Mouse (Mus musculus): ENCODE results near the gene Map4k5. TPM values are rescaled to one million over a fixed set of nuclear protein-coding genes. Genes with fewer than 3 reads are reported as not detected.

Map4k5 gene
- polyA plus RNA-seq, 1 experiment from 2014 or later = 20.7 TPM

DNA sequence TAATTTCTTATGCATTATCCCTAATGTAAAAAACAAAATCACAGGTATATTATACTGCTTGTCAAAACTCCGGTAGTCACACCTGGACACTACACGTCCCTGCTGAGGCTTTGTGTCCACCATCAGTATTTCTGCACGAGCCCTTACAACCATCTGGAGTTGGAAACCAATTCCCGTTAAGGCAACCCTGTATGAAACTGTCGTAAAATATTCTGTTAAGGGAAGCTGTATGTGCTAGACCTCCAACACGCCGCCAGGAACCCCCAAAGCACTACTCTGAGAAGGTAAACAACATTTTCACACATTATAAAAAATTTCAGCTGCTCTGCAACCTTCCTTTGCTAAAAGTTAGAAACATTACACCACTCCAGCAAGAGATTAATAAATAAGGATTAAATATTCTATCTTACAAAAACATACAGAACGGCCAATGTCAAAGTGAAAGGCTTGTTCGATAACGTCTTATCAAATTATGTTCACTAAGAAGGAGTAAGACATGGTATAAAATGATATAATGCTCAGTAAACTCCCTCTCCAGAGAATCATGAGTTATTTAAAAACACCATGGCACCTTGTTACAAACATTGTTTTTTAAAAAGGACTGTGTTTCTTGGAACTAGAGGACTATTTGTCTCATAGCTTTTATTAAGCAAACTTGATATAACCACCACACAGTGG, 88.5 kb downstream of the Map4k5 start:
- Histone ChIP-seq H3K4me1 (replicated peaks) (peaks cover 4% of the 10 kb centered on the region), H3K9ac (no peak overlapping the region), H3K27me3 (no peaks in the 10 kb centered on the region), H3K27ac (peak overlapping the region; percentile 45; the same call in 1 of the 2 replicates), H3K4me3 (replicated peaks) (no peak overlapping the region), H3K36me3 (peaks cover 69% of the 10 kb centered on the region), H3K4me2 (no peak overlapping the region), H3K9me3 (replicated peaks) (no peaks in the 10 kb centered on the region)
- WGBS (ENCODE audit: insufficient replicate concordance) = 88% methylated on average over 10 of the region's 10 CpGs
- DNase-seq (no peak), ATAC-seq (ENCODE audit: low read depth) (no peak)

DNA sequence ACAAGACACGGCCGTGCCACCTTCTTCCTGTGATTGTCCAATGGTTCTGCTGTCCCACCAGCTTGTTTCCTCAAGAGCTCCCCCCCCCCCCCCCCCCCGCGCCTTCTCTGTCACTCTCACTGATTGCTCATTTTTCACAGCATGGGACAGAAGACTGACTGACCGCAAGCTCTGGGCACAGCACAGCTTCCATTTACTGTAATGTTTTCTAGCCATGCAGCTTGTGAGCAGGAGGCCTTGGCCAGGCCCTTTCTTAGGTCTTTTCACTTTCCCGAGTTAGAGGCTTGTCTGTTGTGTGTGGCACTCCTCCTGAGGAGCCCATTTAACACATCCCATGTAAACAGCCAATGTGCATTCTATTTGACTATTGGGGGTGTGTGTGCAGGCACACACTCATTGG, 89.8 kb downstream of the Map4k5 start:
- Histone ChIP-seq H3K36me3 (peaks cover 57% of the 10 kb centered on the region), H3K27ac (no peak overlapping the region; the same call in 1 of the 2 replicates), H3K4me1 (replicated peaks) (peaks cover 12% of the 10 kb centered on the region), H3K4me3 (replicated peaks) (no peak overlapping the region), H3K27me3 (no peaks in the 10 kb centered on the region), H3K4me2 (no peak overlapping the region), H3K9ac (no peak overlapping the region), H3K9me3 (replicated peaks) (no peaks in the 10 kb centered on the region)
- ATAC-seq (ENCODE audit: low read depth) (no peak), DNase-seq (no peak)
- 73% methylated on average over 6 of the region's 6 CpGs for WGBS (ENCODE audit: insufficient replicate concordance)

DNA sequence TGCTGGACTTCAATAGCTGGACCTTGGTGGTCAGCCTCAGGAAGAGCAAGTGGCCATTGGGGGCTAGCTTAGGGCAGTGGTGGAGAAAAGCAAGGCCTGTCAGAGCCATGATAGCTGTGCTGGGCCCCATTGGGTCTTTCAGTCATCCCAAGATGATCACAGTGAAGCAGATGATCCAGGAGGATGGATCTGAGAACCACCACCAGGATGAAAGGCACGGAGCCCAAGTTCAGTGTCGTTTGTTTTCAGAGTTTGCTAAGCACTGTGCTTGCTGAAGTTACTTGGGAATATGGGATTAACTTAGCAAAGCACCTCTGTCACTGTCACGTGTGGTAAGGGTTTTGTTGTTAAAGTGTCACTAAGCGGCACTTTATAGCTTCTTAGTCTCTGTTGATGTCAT, 92.4 kb downstream of the Map4k5 start:
- DNase-seq (no peak), ATAC-seq (ENCODE audit: low read depth) (no peak)

DNA sequence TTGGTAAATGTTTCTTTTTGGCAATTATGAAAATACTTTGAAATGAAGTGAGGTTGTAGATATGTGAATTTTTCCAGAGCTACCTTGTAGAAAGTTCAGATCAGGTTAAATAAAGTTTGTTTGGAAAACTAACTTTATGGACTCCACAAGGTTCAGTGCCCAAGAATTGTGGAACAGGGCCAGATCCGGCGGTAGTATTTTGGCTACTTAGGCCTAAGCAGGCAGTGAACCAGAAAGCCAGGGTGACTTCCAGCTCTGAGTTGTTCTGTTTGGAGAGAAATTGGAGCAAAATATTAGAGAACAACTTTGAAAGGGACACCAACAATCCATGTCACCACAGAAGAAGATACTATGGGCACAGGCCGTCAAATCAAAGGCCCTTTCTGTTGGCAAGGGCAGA, 96.7 kb downstream of the Map4k5 start:
- H3K9me3 ChIP-seq (replicated peaks) = no peaks in the 10 kb centered on the region
- peaks cover 21% of the 10 kb centered on the region for H3K4me1 ChIP-seq (replicated peaks)
- DNase-seq (no peak), ATAC-seq (ENCODE audit: low read depth) (no peak)
- H3K9ac ChIP-seq = no peak overlapping the region
- no peak overlapping the region for H3K4me3 ChIP-seq (replicated peaks)
- 92% methylated on average over 3 of the region's 3 CpGs for WGBS (ENCODE audit: insufficient replicate concordance)
- no peak overlapping the region for H3K27ac ChIP-seq
- no peaks in the 10 kb centered on the region for H3K36me3 ChIP-seq
- peaks cover 21% of the 10 kb centered on the region for H3K27me3 ChIP-seq
- H3K4me2 ChIP-seq = no peak overlapping the region

More for the DNA sequence above, 92.4 kb downstream of the Map4k5 start:
- Histone ChIP-seq H3K4me1 (replicated peaks) (peaks cover 19% of the 10 kb centered on the region), H3K4me3 (replicated peaks) (no peak overlapping the region), H3K9ac (no peak overlapping the region), H3K9me3 (replicated peaks) (no peaks in the 10 kb centered on the region), H3K27ac (no peak overlapping the region), H3K36me3 (peaks cover 32% of the 10 kb centered on the region), H3K27me3 (no peaks in the 10 kb centered on the region), H3K4me2 (no peak overlapping the region)
- WGBS (ENCODE audit: insufficient replicate concordance) = 79% methylated on average over 4 of the region's 4 CpGs

DNA sequence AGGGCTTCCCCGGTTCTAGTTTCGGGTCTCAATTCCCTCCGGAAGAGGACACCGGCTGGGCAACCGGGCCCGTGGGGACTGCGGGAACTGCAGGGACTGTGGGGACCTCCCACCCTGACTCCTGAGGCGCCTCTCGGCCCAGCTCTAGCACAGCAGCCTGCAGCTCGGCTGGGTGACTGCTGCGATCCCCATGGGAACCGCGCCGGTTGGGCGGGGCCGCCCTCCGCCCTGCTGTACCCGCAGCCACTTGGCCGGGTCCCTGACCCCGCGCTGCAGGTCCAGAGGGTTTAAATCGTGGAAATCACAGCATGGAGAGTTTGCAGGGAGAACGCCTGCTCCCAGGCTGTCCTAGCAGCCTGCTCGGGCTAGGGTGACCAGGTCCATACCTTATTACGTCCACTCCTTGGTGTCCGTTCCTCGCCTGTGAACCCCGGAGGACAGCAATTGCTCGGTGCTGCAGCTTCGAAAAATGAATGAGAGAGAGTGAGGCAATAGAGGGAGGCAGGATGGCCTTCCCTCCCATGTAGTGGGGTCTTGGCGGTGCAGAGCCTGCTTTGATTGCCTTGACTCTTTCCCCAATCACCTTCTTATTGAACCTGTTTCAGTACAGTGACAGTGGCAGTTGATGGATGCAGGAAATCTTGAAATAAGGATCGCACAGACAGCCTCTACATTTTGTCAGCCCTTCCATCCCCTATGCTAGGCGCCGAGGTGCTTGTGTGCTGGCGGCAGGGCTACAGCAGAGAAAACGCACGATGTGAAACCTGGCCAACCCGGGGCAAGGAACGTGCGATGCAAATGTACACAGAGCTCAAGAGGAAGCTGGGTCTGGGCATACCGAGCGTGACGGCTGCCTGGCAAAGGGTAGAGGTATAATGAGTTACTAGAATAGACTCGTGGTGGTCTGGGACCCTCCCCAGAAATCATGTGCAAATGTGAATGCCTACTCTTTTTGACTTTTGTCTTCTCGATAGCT, 102.2 kb downstream of the Map4k5 start, which contains the start of gene Cdkl1:
Cdkl1 (minus strand) TSS at position 738 of the 976 bp plus-strand sequence.
- peaks cover 53% of the 10 kb centered on the region for H3K4me1 ChIP-seq (replicated peaks)
- peak; percentile 99 for ATAC-seq (ENCODE audit: low read depth)
- H3K27ac ChIP-seq = peak within 1 kb of the TSS; percentile 60

DNA sequence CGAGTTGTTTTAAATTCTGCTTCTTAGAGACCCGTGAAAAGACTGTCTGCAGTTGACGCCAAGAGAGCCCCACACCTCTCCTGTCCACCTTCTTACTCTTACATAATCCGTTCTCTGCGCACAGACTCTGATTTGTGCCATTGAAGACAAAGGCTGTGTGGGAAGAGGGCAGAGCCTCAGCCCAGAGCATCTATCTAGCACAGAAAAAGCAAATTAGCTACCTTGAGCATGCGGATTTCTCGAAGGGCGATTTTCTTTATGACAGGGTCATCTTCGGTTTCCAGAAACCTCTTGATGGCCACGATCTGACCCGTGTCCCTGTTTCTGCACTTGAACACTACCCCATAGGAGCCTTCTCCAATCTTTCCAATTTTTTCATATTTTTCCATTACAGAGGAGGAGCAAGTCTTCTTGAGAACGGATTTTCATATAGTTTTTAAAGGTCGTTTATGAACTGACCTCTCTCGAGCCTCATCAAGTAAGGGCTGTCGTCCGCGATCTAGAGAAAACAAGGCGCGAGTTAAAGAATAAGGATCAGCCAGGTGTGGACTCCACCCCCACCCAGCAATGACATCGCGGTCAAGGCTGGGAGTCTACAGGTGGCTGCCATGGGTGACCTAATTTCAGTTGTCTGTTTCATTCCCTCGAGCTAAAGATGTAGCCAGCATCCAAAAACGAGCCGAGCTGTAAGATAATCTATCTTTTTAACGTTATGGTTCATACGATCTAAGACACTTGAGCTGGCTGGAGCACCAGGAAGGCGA, 103.1 kb downstream of the Map4k5 start:
- Histone ChIP-seq H3K36me3 (no peaks in the 10 kb centered on the region), H3K4me2 (peak overlapping the region; percentile 96), H3K9ac (peak overlapping the region; percentile 77), H3K27me3 (peaks cover 59% of the 10 kb centered on the region), H3K9me3 (replicated peaks) (no peaks in the 10 kb centered on the region), H3K27ac (peak overlapping the region; percentile 60; the same call in 1 of the 2 replicates), H3K4me1 (replicated peaks) (peaks cover 60% of the 10 kb centered on the region), H3K4me3 (replicated peaks) (peak overlapping the region; percentile 66)
- no peak for DNase-seq
- WGBS (ENCODE audit: insufficient replicate concordance) = 34% methylated on average over 27 of the region's 27 CpGs
- peak; percentile 47 for ATAC-seq (ENCODE audit: low read depth)

More for the DNA sequence above, 102.2 kb downstream of the Map4k5 start, which contains the start of gene Cdkl1:
- H3K36me3 ChIP-seq = no peaks in the 10 kb centered on the region
- DNase-seq = peak; percentile 71
- peak within 1 kb of the TSS; percentile 66 for H3K4me3 ChIP-seq (replicated peaks)
- peaks cover 59% of the 10 kb centered on the region for H3K27me3 ChIP-seq
- 2% methylated on average over 45 of the region's 45 CpGs for WGBS (ENCODE audit: insufficient replicate concordance)
- H3K9me3 ChIP-seq (replicated peaks) = no peaks in the 10 kb centered on the region
- H3K4me2 ChIP-seq = peak within 1 kb of the TSS; percentile 96
- H3K9ac ChIP-seq = peak within 1 kb of the TSS; percentile 77

DNA sequence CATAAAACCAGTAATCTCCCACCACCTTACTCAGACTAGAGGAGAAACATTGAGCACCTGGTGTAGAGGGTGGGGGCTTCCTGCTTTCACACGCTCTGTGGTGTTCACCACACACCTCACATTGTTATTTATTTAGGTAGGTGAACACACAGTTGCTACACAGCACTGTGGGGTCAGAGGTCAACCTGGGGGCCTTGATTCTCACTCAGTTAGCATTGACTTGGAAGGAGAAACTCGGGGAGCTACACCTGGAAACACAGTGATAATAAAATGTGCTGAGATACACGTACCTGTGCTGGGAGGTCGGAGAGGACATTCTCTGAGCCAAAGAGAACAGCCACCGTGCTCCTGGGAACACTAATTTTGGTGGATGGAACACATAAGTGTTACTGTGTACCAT, 104.6 kb downstream of the Map4k5 start:
- Histone ChIP-seq H3K27me3 (peaks cover 50% of the 10 kb centered on the region), H3K4me3 (replicated peaks) (no peak overlapping the region), H3K4me1 (replicated peaks) (peaks cover 75% of the 10 kb centered on the region), H3K9me3 (replicated peaks) (no peaks in the 10 kb centered on the region), H3K27ac (no peak overlapping the region), H3K36me3 (no peaks in the 10 kb centered on the region), H3K4me2 (no peak overlapping the region), H3K9ac (no peak overlapping the region)
- 72% methylated on average over 5 of the region's 5 CpGs for WGBS (ENCODE audit: insufficient replicate concordance)
- ATAC-seq (ENCODE audit: low read depth) = no peak
- no peak for DNase-seq

DNA sequence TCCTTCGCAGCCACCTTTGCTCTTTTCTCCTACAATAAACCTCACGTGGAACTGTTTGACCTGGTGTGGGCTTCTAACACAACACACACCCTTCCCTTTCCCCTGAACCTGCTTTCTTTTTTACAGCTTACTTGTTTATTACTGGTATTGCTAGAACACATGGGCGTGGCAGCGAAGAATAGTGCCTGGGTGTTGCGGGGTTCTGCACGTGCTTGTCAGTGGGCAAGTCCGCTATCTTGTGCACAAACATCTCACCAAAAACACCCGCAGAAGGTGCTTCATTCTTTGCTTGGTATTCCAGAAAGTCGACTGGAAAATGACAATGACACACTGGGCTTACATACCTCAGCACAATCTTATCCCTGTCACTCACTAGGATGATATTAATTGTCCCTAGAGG, 107.5 kb downstream of the Map4k5 start:
- Histone ChIP-seq H3K27me3 (peaks cover 32% of the 10 kb centered on the region), H3K4me1 (replicated peaks) (peaks cover 82% of the 10 kb centered on the region), H3K9me3 (replicated peaks) (no peaks in the 10 kb centered on the region), H3K4me2 (no peak overlapping the region), H3K4me3 (replicated peaks) (no peak overlapping the region), H3K36me3 (no peaks in the 10 kb centered on the region), H3K9ac (no peak overlapping the region), H3K27ac (peak overlapping the region; percentile 69; the same call in 1 of the 2 replicates)
- DNase-seq = no peak
- WGBS (ENCODE audit: insufficient replicate concordance) = 63% methylated on average over 9 of the region's 9 CpGs
- ATAC-seq (ENCODE audit: low read depth) = no peak

DNA sequence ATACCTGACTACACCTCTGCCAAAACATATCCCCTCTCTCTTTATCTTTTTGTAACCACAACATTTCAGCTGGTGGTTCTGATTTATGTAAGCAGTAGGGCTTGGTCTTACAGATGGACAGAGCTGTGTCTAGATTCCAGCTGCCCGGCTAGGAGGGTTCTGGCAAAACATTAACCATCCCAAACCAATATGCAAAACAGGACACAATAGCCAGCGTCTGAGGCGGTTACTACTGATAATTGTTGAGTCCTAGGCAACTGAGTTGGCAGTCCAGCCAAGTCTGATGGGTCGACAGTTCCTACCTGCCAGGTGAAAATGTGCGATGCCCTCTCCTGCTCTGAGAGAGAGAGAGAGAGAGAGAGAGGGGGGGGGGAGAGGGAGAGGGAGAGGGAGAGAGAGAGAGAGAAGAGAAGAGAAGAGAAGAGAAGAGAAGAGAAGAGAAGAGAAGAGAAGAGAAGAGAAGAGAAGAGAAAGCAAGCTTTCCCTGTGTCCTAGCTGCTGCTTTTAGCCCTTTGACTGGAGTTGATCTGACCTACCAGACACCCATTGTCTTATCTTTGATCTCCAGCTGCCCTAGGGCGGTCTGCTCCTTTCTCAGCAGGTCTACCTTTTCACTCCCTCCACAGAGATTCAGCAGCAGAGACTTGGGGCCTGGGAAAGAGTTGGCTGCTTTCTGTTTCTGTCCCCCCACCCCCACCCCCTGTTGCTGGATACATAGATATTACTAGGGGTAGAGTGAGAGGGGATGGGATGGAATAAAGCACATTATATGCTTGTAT, 109.6 kb downstream of the Map4k5 start:
- peaks cover 65% of the 10 kb centered on the region for H3K4me1 ChIP-seq (replicated peaks)
- peak overlapping the region; percentile 37 for H3K4me3 ChIP-seq (replicated peaks)
- peak overlapping the region; percentile 69 for H3K4me2 ChIP-seq
- no peaks in the 10 kb centered on the region for H3K36me3 ChIP-seq
- ATAC-seq (ENCODE audit: low read depth) (peak; percentile 98), DNase-seq (peak; percentile 80)
- peaks cover 13% of the 10 kb centered on the region for H3K27me3 ChIP-seq
- 37% methylated on average over 6 of the region's 6 CpGs for WGBS (ENCODE audit: insufficient replicate concordance)
- H3K27ac ChIP-seq = peak overlapping the region; percentile 96
- H3K9me3 ChIP-seq (replicated peaks) = no peaks in the 10 kb centered on the region
- peak overlapping the region; percentile 66 for H3K9ac ChIP-seq

DNA sequence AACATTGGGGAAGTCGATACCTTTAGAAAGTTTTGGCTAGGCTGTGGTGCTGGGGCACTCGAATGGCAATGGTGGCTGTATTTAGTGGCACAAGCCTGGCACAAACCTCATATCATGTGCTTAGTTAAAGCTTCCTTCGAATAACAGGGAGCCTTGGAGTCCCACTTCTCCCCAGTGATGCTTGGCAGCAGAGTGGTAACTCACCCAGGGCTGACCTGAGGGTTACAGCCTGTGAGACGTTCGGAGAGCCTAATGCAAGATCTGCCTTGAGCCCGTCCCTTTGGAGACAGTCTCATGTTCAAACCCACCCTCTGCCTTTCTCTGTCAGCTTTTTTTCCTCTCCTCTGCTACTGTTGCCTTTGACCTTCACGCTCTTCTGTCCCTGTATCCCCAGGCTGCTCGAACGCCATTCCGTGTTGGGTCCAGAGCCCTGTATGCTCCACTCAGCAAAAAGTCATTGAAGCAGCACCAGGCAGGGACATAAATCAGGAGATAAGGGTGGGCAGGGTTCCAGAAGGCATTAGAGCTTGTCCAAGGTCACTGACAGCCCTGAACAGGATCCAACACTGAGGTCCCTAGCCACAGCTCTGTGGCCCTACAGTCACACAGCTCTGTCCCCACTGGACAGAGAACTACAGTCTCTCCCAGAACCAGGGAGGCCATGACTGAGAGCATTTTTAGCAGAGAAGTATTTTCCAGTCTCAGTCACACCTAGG, 110.9 kb downstream of the Map4k5 start:
- H3K4me3 ChIP-seq (replicated peaks) = no peak overlapping the region
- H3K9ac ChIP-seq = peak overlapping the region; percentile 66
- 80% methylated on average over 10 of the region's 10 CpGs for WGBS (ENCODE audit: insufficient replicate concordance)
- peak overlapping the region; percentile 69 for H3K4me2 ChIP-seq
- ATAC-seq (ENCODE audit: low read depth) (peak; percentile 35), DNase-seq (no peak)
- no peaks in the 10 kb centered on the region for H3K36me3 ChIP-seq
- H3K27ac ChIP-seq = peak overlapping the region; percentile 96
- no peaks in the 10 kb centered on the region for H3K9me3 ChIP-seq (replicated peaks)
- peaks cover 4% of the 10 kb centered on the region for H3K27me3 ChIP-seq
- peaks cover 61% of the 10 kb centered on the region for H3K4me1 ChIP-seq (replicated peaks)

All from liver, embryonic 13.5 days (tissue).